In the genomic region with DNA sequence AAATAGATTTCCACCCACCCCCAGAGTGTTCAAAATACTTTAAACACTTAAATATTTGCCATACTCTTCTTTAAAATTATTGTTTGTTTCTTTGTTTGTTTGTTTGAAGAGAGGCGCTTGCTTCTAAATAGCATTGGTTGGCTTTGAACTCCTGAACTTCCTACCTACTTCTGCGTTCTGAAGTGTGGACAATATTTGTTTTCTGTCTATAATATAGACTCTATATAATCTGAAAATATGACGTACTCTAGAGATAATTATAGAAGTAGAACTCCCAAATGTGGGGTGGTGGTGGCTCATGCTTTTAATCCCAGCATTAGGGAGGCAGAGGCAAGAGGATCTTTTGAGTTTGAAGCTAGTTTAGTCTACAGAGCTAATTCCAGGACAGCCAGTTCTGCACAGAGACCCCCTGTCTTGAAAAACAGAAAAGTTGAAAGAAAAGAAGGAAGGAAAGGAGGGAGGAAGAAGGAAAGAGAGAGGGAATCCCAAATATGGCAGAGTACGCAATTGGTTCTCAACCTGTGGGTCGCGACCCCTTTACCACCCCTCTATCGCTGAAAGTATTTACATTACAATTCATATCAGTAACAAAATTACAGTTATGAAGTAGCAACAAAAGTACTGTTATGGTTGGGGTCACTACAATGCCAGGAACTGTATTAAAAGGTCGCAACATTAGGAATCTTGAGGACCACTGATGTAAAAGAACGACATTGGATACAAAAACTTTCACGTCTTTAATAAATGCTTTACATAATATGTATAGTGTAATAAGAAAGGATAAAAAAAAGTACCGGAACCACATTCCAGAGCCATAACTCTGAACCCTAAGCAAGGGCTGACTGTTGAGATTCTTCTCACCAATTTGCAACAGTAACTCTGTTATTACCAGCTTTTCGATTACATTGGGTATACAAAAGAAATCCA, we compare ENCODE assay signal across 8 mouse cellular contexts. TPM values are rescaled to one million over a fixed set of nuclear protein-coding genes. Genes with fewer than 3 reads are reported as not detected.
DNase-seq lines count a peak whose midpoint lies in the region; ATAC-seq and TF ChIP-seq lines count a peak whose summit lies in the region.

No protein-coding gene starts in this region.

- peak; percentile 67 for DNase-seq in lung, embryonic 14.5 days
- DNase-seq in lung, postnatal 25 days (ENCODE audit: low spot score) = no peak
- no peak for DNase-seq in thymus, postnatal 14 days
- no peak for DNase-seq in right cerebral cortex, adult 2 months (ENCODE audit: low spot score in 2 of 2)
- DNase-seq in cerebellum, adult 11 months = no peak

- no peaks in the 10 kb centered on the region for H3K9me3 ChIP-seq in lung, embryonic 14.5 days (ENCODE audit: low read depth, low read length)
- H3K9me3 ChIP-seq in embryonic facial prominence, embryonic 13.5 days = no peaks in the 10 kb centered on the region
- no peaks in the 10 kb centered on the region for H3K9me3 ChIP-seq in intestine, embryonic 16.5 days (ENCODE audit: control insufficient read depth, low read length)
- no peaks in the 10 kb centered on the region for H3K9me3 ChIP-seq in neural tube, embryonic 13.5 days

- peak overlapping the region; percentile 42; the same call in 1 of the 2 replicates for H3K9ac ChIP-seq in lung, embryonic 14.5 days
- H3K9ac ChIP-seq in embryonic facial prominence, embryonic 13.5 days = peak overlapping the region; percentile 44
- H3K9ac ChIP-seq in intestine, embryonic 16.5 days (ENCODE audit: low read depth, low read length) = no peak overlapping the region
- peak overlapping the region; percentile 56; the same call in 1 of the 2 replicates for H3K9ac ChIP-seq in neural tube, embryonic 13.5 days

- no peak overlapping the region; the same call in 1 of the 2 replicates for H3K27ac ChIP-seq in lung, embryonic 14.5 days (ENCODE audit: low read depth)
- peak overlapping the region; percentile 51 for H3K27ac ChIP-seq in embryonic facial prominence, embryonic 13.5 days
- no peak overlapping the region for H3K27ac ChIP-seq in intestine, embryonic 16.5 days (ENCODE audit: low read length)
- H3K27ac ChIP-seq in neural tube, embryonic 13.5 days (replicated peaks) = no peak overlapping the region

- no peaks in the 10 kb centered on the region for H3K4me1 ChIP-seq in lung, embryonic 14.5 days (ENCODE audit: insufficient read depth)
- peaks cover 18% of the 10 kb centered on the region; the same call in 1 of the 2 replicates for H3K4me1 ChIP-seq in embryonic facial prominence, embryonic 13.5 days
- peaks cover 5% of the 10 kb centered on the region for H3K4me1 ChIP-seq in intestine, embryonic 16.5 days (ENCODE audit: control insufficient read depth, insufficient read depth, low read length)
- peaks cover 24% of the 10 kb centered on the region for H3K4me1 ChIP-seq in neural tube, embryonic 13.5 days (replicated peaks)

- no peaks in the 10 kb centered on the region for H3K27me3 ChIP-seq in lung, embryonic 14.5 days (ENCODE audit: insufficient read depth, low read length)
- H3K27me3 ChIP-seq in embryonic facial prominence, embryonic 13.5 days = peaks cover 4% of the 10 kb centered on the region; the same call in 1 of the 2 replicates
- no peaks in the 10 kb centered on the region for H3K27me3 ChIP-seq in intestine, embryonic 16.5 days (replicated peaks; ENCODE audit: control insufficient read depth, insufficient read depth, low read length)
- H3K27me3 ChIP-seq in neural tube, embryonic 13.5 days = peaks cover 9% of the 10 kb centered on the region; the same call in 1 of the 2 replicates

- peak overlapping the region; percentile 78 for H3K4me3 ChIP-seq in lung, embryonic 14.5 days (ENCODE audit: low read depth, low read length)
- H3K4me3 ChIP-seq in embryonic facial prominence, embryonic 13.5 days = peak overlapping the region; percentile 91
- H3K4me3 ChIP-seq in intestine, embryonic 16.5 days (ENCODE audit: low read length) = peak overlapping the region; percentile 39
- H3K4me3 ChIP-seq in neural tube, embryonic 13.5 days = peak overlapping the region; percentile 87

- peak overlapping the region; percentile 76 for H3K4me2 ChIP-seq in lung, embryonic 14.5 days
- H3K4me2 ChIP-seq in embryonic facial prominence, embryonic 13.5 days = peak overlapping the region; percentile 65
- peak overlapping the region; percentile 50 for H3K4me2 ChIP-seq in intestine, embryonic 16.5 days (ENCODE audit: low read depth, low read length)
- H3K4me2 ChIP-seq in neural tube, embryonic 13.5 days = peak overlapping the region; percentile 55

- TF ChIP-seq CTCF in lung, embryonic 14.5 days (IDR thresholded peaks at IDR 0.05; ENCODE audit: low read depth) = no peak

- 32% methylated on average over 12 of the region's 12 CpGs for WGBS in lung, embryonic 14.5 days
- 32% methylated on average over 12 of the region's 12 CpGs for WGBS in embryonic facial prominence, embryonic 13.5 days
- 37% methylated on average over 12 of the region's 12 CpGs for WGBS in intestine, embryonic 16.5 days
- WGBS in neural tube, embryonic 13.5 days = 40% methylated on average over 12 of the region's 12 CpGs

- ATAC-seq in lung, embryonic 14.5 days (ENCODE audit: insufficient read depth) = no peak
- ATAC-seq in embryonic facial prominence, embryonic 13.5 days (ENCODE audit: insufficient number of reproducible peaks, insufficient read depth, low FRiP score, low TSS enrichment, low read depth) = no peak
- no peak for ATAC-seq in intestine, embryonic 16.5 days
- no peak for ATAC-seq in neural tube, embryonic 13.5 days (ENCODE audit: low read depth)

- H3K36me3 ChIP-seq in lung, embryonic 14.5 days (ENCODE audit: insufficient read depth) = peaks cover 10% of the 10 kb centered on the region
- H3K36me3 ChIP-seq in embryonic facial prominence, embryonic 13.5 days = peaks cover 6% of the 10 kb centered on the region; the same call in 1 of the 2 replicates
- no peaks in the 10 kb centered on the region; the same call in 1 of the 2 replicates for H3K36me3 ChIP-seq in intestine, embryonic 16.5 days (ENCODE audit: control insufficient read depth, insufficient read depth, low read length)
- no peaks in the 10 kb centered on the region for H3K36me3 ChIP-seq in neural tube, embryonic 13.5 days

RNA-seq across cellular contexts. Expression of a gene that starts 1.1 kb away (rescaled TPM):
- 208 and 219 TPM in 2 replicates for polyA plus RNA-seq in lung, embryonic 14.5 days (2014; fragmentation: Nextera tagmentation; extraction: Ambion mirVana)
- 279 and 301 TPM in 2 replicates for polyA plus RNA-seq in embryonic facial prominence, embryonic 13.5 days (2015; fragmentation: Nextera tagmentation; extraction: Ambion mirVana)
- 97.9 and 110 TPM in 2 replicates for polyA plus RNA-seq in intestine, embryonic 16.5 days (2015; fragmentation: Nextera tagmentation; extraction: Ambion mirVana)
- polyA plus RNA-seq in neural tube, embryonic 13.5 days (2015; fragmentation: Nextera tagmentation; extraction: Ambion mirVana) = 326 and 340 TPM in 2 replicates

RNA-seq across cellular contexts. Expression of a gene that starts 6.0 kb away (rescaled TPM):
- polyA plus RNA-seq in lung, embryonic 14.5 days (2014; fragmentation: Nextera tagmentation; extraction: Ambion mirVana) = 83.5 and 88.1 TPM in 2 replicates
- 80.4 and 89.2 TPM in 2 replicates for polyA plus RNA-seq in embryonic facial prominence, embryonic 13.5 days (2015; fragmentation: Nextera tagmentation; extraction: Ambion mirVana)
- polyA plus RNA-seq in intestine, embryonic 16.5 days (2015; fragmentation: Nextera tagmentation; extraction: Ambion mirVana) = 76.7 and 77.2 TPM in 2 replicates
- polyA plus RNA-seq in neural tube, embryonic 13.5 days (2015; fragmentation: Nextera tagmentation; extraction: Ambion mirVana) = 107 and 113 TPM in 2 replicates

RNA-seq across cellular contexts. Expression of a gene that starts 23.5 kb away (rescaled TPM):
- 0.72 TPM in 1 of 2 replicates, not detected in the other for polyA plus RNA-seq in lung, embryonic 14.5 days (2014; fragmentation: Nextera tagmentation; extraction: Ambion mirVana)
- polyA plus RNA-seq in embryonic facial prominence, embryonic 13.5 days (2015; fragmentation: Nextera tagmentation; extraction: Ambion mirVana) = not detected in 2 replicates
- not detected in 2 replicates for polyA plus RNA-seq in intestine, embryonic 16.5 days (2015; fragmentation: Nextera tagmentation; extraction: Ambion mirVana)
- 0.50 and 0.63 TPM in 2 replicates for polyA plus RNA-seq in neural tube, embryonic 13.5 days (2015; fragmentation: Nextera tagmentation; extraction: Ambion mirVana)

RNA-seq across cellular contexts. Expression of a gene that starts 31.8 kb away (rescaled TPM):
- polyA plus RNA-seq in lung, embryonic 14.5 days (2014; fragmentation: Nextera tagmentation; extraction: Ambion mirVana) = 723 and 735 TPM in 2 replicates
- polyA plus RNA-seq in embryonic facial prominence, embryonic 13.5 days (2015; fragmentation: Nextera tagmentation; extraction: Ambion mirVana) = 768 and 781 TPM in 2 replicates
- 393 and 465 TPM in 2 replicates for polyA plus RNA-seq in intestine, embryonic 16.5 days (2015; fragmentation: Nextera tagmentation; extraction: Ambion mirVana)
- polyA plus RNA-seq in neural tube, embryonic 13.5 days (2015; fragmentation: Nextera tagmentation; extraction: Ambion mirVana) = 397 and 429 TPM in 2 replicates

RNA-seq across cellular contexts. Expression of a gene that starts 35.2 kb away (rescaled TPM):
- 22.2 and 24.3 TPM in 2 replicates for polyA plus RNA-seq in lung, embryonic 14.5 days (2014; fragmentation: Nextera tagmentation; extraction: Ambion mirVana)
- polyA plus RNA-seq in embryonic facial prominence, embryonic 13.5 days (2015; fragmentation: Nextera tagmentation; extraction: Ambion mirVana) = 27.9 and 31.4 TPM in 2 replicates
- polyA plus RNA-seq in intestine, embryonic 16.5 days (2015; fragmentation: Nextera tagmentation; extraction: Ambion mirVana) = 17.9 and 21.7 TPM in 2 replicates
- polyA plus RNA-seq in neural tube, embryonic 13.5 days (2015; fragmentation: Nextera tagmentation; extraction: Ambion mirVana) = 22.0 and 22.4 TPM in 2 replicates

Comparison
In these comparisons a context has a peak if more than half of its experiments do, and no peak if none do; other contexts are left out.
1. H3K4me3 ChIP-seq: peak in every context shown above with its lines; median percentile 91 in embryonic facial prominence, embryonic 13.5 days; 87 in neural tube, embryonic 13.5 days; 78 in lung, embryonic 14.5 days; 39 in intestine, embryonic 16.5 days.